Mouse (Mus musculus): ENCODE measurements around the gene Arhgap23. TPM values are rescaled to one million over a fixed set of nuclear protein-coding genes. Genes with fewer than 3 reads are reported as not detected.
A peak's percentile ranks its signal among the peaks of the same experiment; 100 is the strongest.

The Arhgap23 gene
- polyA plus RNA-seq, 1 experiment from 2014 or later = 3.1 TPM

DNA sequence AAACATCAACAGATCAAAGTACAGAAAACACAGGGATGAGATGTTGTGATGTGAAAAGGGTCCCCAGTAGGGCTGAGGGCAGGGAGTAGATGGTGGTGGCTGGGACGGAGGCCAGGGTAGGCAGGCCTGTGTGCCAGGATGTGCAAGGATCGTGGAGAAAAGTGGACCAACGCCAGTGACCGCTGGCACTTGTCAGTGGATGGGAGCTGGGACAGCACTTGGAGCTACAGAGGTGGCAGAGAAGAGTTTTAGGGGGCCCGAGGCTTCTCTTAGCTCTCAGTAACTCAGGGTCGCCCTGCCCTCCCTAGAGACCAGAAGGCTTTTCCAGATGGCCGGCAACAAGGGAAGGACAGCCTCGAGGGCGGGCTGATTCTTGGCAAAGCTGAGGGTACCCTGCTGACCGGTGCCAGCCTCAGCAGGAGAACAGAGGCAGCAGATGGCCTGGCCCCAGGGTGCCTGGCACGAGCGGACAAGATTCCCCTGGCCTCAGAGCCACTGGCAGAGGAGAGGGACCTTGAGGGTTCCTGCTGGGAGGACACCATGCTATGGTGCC lies 127.9 kb downstream of the Arhgap23 start:
- no peak for DNase-seq (ENCODE audit: low spot score)
- H3K4me1 ChIP-seq (ENCODE audit: control insufficient read depth, insufficient read depth, low read length) = peaks cover 3% of the 10 kb centered on the region
- 58% methylated on average over 12 of the region's 12 CpGs for WGBS
- no peaks in the 10 kb centered on the region for H3K9me3 ChIP-seq (replicated peaks; ENCODE audit: control insufficient read depth, low read length)
- no peaks in the 10 kb centered on the region for H3K36me3 ChIP-seq (replicated peaks; ENCODE audit: control insufficient read depth, insufficient read depth, low read depth, low read length)
- no peak overlapping the region for H3K27ac ChIP-seq (replicated peaks; ENCODE audit: low read depth, low read length)
- no peak overlapping the region for H3K4me2 ChIP-seq (ENCODE audit: low read depth, low read length)
- no peak overlapping the region for H3K4me3 ChIP-seq (ENCODE audit: low read depth, low read length)
- peaks cover 17% of the 10 kb centered on the region for H3K27me3 ChIP-seq (ENCODE audit: control insufficient read depth, insufficient read depth, low read length)
- no peak for ATAC-seq (replicated peaks; ENCODE audit: insufficient number of reproducible peaks, low FRiP score, low TSS enrichment, low read depth)
- H3K9ac ChIP-seq (replicated peaks; ENCODE audit: low read length) = no peak overlapping the region

DNA sequence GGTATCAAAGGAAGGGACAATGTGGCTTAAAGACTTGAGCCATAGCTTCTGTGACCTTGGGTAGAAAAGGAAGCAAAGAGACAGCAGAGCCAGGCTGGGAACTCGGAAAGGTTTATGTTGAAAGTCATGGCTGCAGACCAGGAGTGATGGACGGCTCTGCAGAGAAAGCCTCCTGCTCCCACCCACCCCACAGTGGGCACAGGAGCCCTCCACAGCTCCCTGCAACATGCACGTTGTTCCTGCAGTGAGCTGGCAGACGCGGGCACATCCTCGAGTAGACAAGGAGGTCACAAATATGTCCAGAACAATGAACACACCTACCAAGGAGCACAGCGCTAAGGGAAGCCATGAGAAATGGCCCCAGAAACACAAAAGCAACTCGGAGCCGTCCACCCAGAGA lies 128.6 kb downstream of the Arhgap23 start:
- no peak for ATAC-seq (replicated peaks; ENCODE audit: insufficient number of reproducible peaks, low FRiP score, low TSS enrichment, low read depth)
- Histone ChIP-seq H3K4me1 (ENCODE audit: control insufficient read depth, insufficient read depth, low read length) (peaks cover 3% of the 10 kb centered on the region), H3K27ac (replicated peaks; ENCODE audit: low read depth, low read length) (no peak overlapping the region), H3K4me2 (ENCODE audit: low read depth, low read length) (no peak overlapping the region), H3K9ac (replicated peaks; ENCODE audit: low read length) (no peak overlapping the region), H3K4me3 (ENCODE audit: low read depth, low read length) (no peak overlapping the region), H3K27me3 (ENCODE audit: control insufficient read depth, insufficient read depth, low read length) (peaks cover 21% of the 10 kb centered on the region), H3K9me3 (replicated peaks; ENCODE audit: control insufficient read depth, low read length) (no peaks in the 10 kb centered on the region), H3K36me3 (replicated peaks; ENCODE audit: control insufficient read depth, insufficient read depth, low read depth, low read length) (no peaks in the 10 kb centered on the region)
- 84% methylated on average over 9 of the region's 9 CpGs for WGBS
- DNase-seq (ENCODE audit: low spot score) = no peak

DNA sequence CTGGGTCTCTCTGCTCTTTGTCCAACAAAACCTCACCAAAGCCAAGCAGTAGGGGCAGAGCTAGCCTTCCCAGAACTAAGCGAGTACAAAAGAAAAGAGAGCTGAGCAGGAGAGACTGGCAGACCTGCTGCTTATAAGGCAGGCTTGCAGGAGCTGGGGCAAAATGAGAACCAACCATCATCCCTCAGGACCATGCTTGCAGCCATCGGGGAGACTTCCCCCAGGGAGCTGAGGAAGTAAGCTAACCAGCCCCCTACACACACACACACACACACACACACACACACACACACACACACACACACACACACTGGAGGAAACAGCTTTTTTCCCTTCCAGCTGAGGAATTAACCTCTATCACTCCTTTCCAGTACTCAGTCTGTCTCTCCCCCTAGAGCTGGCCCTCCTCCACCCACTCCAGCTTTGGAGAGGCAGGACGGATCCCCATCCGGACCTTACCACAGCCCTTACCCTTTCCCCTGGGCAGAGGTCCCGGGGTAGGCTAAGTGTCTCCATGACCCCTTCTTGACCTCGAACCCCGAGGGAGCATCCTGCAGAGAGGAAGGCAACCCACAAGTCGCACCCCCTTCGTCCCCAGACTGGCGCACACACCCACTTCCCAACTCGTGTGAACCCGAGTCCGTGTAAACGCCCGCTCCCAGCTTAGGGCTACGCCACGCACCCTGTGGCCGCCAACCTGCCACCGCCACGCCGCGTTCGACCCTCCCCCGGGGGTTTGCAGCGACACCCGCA lies 130.7 kb downstream of the Arhgap23 start:
- peaks cover 3% of the 10 kb centered on the region for H3K4me1 ChIP-seq (ENCODE audit: control insufficient read depth, insufficient read depth, low read length)
- peak overlapping the region; percentile 53 for H3K4me3 ChIP-seq (ENCODE audit: low read depth, low read length)
- ATAC-seq (replicated peaks; ENCODE audit: insufficient number of reproducible peaks, low FRiP score, low TSS enrichment, low read depth) (no peak), DNase-seq (ENCODE audit: low spot score) (no peak)
- H3K9me3 ChIP-seq (replicated peaks; ENCODE audit: control insufficient read depth, low read length) = no peaks in the 10 kb centered on the region
- 3% methylated on average over 26 of the region's 26 CpGs for WGBS
- H3K4me2 ChIP-seq (ENCODE audit: low read depth, low read length) = peak overlapping the region; percentile 98
- no peak overlapping the region for H3K9ac ChIP-seq (replicated peaks; ENCODE audit: low read length)
- H3K27ac ChIP-seq (replicated peaks; ENCODE audit: low read depth, low read length) = no peak overlapping the region
- peaks cover 34% of the 10 kb centered on the region for H3K27me3 ChIP-seq (ENCODE audit: control insufficient read depth, insufficient read depth, low read length)
- no peaks in the 10 kb centered on the region for H3K36me3 ChIP-seq (replicated peaks; ENCODE audit: control insufficient read depth, insufficient read depth, low read depth, low read length)

DNA sequence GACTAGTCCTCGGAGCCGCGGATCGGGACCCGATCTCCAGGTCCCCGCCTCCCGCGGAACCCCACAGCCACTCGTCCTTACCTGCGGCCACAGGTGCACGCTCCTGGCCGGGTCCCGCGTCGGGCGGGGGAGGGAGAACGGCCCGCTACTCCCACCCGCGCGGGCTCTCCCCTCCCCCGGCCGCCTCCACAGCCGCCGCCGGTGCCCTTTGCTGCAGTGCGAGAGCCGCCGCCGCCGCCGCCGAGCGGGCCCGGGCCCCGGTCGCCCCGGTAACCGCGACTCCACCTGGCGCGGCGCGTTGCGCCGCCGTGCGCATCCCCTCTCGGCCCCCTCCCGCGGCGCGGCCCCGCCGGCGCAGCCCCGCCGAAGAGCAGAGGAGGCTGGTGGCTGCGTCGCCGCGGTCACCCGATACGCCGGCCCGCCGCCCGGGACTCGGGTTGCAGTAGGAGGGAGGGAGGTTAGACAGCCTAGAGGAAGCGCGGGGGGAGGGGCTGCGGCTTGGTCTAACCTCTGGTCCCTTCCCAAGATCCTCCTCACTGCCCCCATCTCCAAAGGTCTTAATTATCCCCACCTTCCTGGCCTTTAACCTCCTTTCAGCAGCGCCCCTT lies 131.6 kb downstream of the Arhgap23 start:
- H3K9ac ChIP-seq (replicated peaks; ENCODE audit: low read length) = peak overlapping the region; percentile 47
- H3K9me3 ChIP-seq (replicated peaks; ENCODE audit: control insufficient read depth, low read length) = no peaks in the 10 kb centered on the region
- H3K4me3 ChIP-seq (ENCODE audit: low read depth, low read length) = peak overlapping the region; percentile 53
- H3K36me3 ChIP-seq (replicated peaks; ENCODE audit: control insufficient read depth, insufficient read depth, low read depth, low read length) = no peaks in the 10 kb centered on the region
- peaks cover 9% of the 10 kb centered on the region for H3K4me1 ChIP-seq (ENCODE audit: control insufficient read depth, insufficient read depth, low read length)
- 0% methylated on average over 38 of the region's 73 CpGs for WGBS
- DNase-seq (ENCODE audit: low spot score) = peak; percentile 82
- peaks cover 43% of the 10 kb centered on the region for H3K27me3 ChIP-seq (ENCODE audit: control insufficient read depth, insufficient read depth, low read length)
- peak; percentile 55; the same call in 1 of the 2 replicates for ATAC-seq (replicated peaks; ENCODE audit: insufficient number of reproducible peaks, low FRiP score, low TSS enrichment, low read depth)
- H3K4me2 ChIP-seq (ENCODE audit: low read depth, low read length) = peak overlapping the region; percentile 98
- no peak overlapping the region for H3K27ac ChIP-seq (replicated peaks; ENCODE audit: low read depth, low read length)

DNA sequence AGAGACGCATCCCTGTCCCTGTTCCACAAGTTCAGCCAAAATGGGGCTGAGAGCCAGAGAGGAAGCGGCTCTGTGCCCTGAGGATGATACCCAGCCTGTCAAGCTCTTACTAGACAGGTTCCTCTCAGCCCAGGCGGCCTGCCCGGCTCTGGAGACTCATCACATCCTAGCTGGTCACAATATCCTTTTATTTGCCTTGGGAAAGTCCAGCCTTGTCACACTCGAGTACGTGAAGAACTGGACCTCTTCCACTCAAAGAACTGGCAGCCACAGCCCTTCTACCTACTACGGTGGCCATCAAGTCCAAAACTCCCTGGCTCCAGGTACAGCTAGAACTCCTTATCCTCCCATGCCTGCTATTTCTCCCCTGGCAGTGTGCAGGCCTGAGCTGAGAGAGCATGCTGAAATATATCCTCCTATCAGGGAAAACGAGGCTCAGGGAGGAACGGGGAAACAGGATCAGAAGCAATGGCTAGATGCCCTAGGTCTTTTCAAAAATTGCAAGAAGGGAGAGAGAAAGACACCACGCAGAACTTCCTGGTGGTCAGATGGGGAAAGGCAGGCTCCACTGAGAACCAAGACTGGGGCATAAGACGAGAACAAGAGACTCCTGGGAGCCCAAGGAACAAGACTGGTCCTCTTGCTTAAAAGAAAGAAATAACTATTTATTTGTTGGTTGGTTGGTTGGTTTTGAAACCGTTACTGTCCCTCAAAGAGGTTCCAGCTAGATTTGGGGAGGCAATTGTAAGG lies 132.8 kb downstream of the Arhgap23 start:
- H3K27ac ChIP-seq (replicated peaks; ENCODE audit: low read depth, low read length) = no peak overlapping the region
- WGBS = 54% methylated on average over 12 of the region's 12 CpGs
- peaks cover 9% of the 10 kb centered on the region for H3K4me1 ChIP-seq (ENCODE audit: control insufficient read depth, insufficient read depth, low read length)
- peaks cover 46% of the 10 kb centered on the region for H3K27me3 ChIP-seq (ENCODE audit: control insufficient read depth, insufficient read depth, low read length)
- H3K9ac ChIP-seq (replicated peaks; ENCODE audit: low read length) = no peak overlapping the region
- ATAC-seq (replicated peaks; ENCODE audit: insufficient number of reproducible peaks, low FRiP score, low TSS enrichment, low read depth) (no peak), DNase-seq (ENCODE audit: low spot score) (no peak)
- no peak overlapping the region for H3K4me3 ChIP-seq (ENCODE audit: low read depth, low read length)
- no peaks in the 10 kb centered on the region for H3K36me3 ChIP-seq (replicated peaks; ENCODE audit: control insufficient read depth, insufficient read depth, low read depth, low read length)
- no peak overlapping the region for H3K4me2 ChIP-seq (ENCODE audit: low read depth, low read length)
- no peaks in the 10 kb centered on the region for H3K9me3 ChIP-seq (replicated peaks; ENCODE audit: control insufficient read depth, low read length)

DNA sequence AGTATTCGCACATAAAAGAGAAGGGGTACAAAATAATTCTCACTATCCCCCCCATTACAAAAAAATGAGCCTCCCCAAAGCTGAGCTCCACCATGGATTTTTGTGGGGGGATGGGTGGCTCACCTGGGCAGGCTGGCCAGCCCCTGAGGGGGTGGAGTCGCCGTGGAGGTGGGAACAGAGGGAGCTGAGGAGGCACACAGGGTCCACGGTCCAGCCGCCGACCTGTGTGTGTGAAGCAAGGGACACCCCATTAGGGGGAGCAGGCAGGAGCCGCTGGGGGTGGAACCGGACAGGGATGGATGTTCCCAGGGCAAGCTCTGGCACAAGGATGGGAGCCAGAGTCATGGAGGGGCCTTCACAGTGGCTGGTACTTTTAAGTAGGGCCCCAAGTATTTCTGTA lies 133.4 kb downstream of the Arhgap23 start:
- H3K4me3 ChIP-seq (ENCODE audit: low read depth, low read length) = no peak overlapping the region
- WGBS = 40% methylated on average over 8 of the region's 8 CpGs
- H3K36me3 ChIP-seq (replicated peaks; ENCODE audit: control insufficient read depth, insufficient read depth, low read depth, low read length) = no peaks in the 10 kb centered on the region
- no peak overlapping the region for H3K4me2 ChIP-seq (ENCODE audit: low read depth, low read length)
- H3K4me1 ChIP-seq (ENCODE audit: control insufficient read depth, insufficient read depth, low read length) = peaks cover 9% of the 10 kb centered on the region
- H3K27me3 ChIP-seq (ENCODE audit: control insufficient read depth, insufficient read depth, low read length) = peaks cover 46% of the 10 kb centered on the region
- ATAC-seq (replicated peaks; ENCODE audit: insufficient number of reproducible peaks, low FRiP score, low TSS enrichment, low read depth) = no peak
- no peak overlapping the region for H3K27ac ChIP-seq (replicated peaks; ENCODE audit: low read depth, low read length)
- no peak overlapping the region for H3K9ac ChIP-seq (replicated peaks; ENCODE audit: low read length)
- H3K9me3 ChIP-seq (replicated peaks; ENCODE audit: control insufficient read depth, low read length) = no peaks in the 10 kb centered on the region
- DNase-seq (ENCODE audit: low spot score) = no peak

All from embryonic facial prominence, embryonic 11.5 days (tissue).